Mouse (Mus musculus) embryonic facial prominence, embryonic 11.5 days (tissue): Measurements from ENCODE around the gene Laptm5. TPM values are rescaled to one million over a fixed set of nuclear protein-coding genes. Genes with fewer than 3 reads are reported as not detected.
A peak's percentile ranks its signal among the peaks of the same experiment; 100 is the strongest.

Experiments
- ATAC-seq: fragments of 200-750 bp; cut with Nextera tagmentation; replicated peaks from 2 replicates; pipeline ENCODE4 v1.8.0; 2017; ENCODE audit warnings: low read depth; ENCODE audit not compliant: insufficient number of reproducible peaks, low FRiP score, low TSS enrichment
- DNase-seq: peaks from one replicate; pipeline ENCODE4 v3.0.0-alpha.2; 2015; ENCODE audit warnings: low spot score
- H3K27ac ChIP-seq: fragments of 300-500 bp; sonication (generic); replicated peaks from 2 replicates; pipeline ENCODE4 v1.5.1; 2014; ENCODE audit warnings: mild to moderate bottlenecking, low read depth, low read length, control low read depth
- H3K27me3 ChIP-seq: fragments of 300-500 bp; sonication (generic); 2 replicates; pipeline ENCODE4 v1.6.1; 2014; ENCODE audit warnings: mild to moderate bottlenecking, low read length, moderate library complexity, mixed read lengths; ENCODE audit not compliant: control insufficient read depth, insufficient read depth
- H3K36me3 ChIP-seq: fragments of 300-500 bp; sonication (generic); replicated peaks from 2 replicates; pipeline ENCODE4 v1.6.1; 2014; ENCODE audit warnings: low read depth, mild to moderate bottlenecking, low read length, moderate library complexity, mixed read lengths; ENCODE audit not compliant: control insufficient read depth, insufficient read depth
- H3K4me1 ChIP-seq: fragments of 300-500 bp; sonication (generic); 2 replicates; pipeline ENCODE4 v1.6.1; 2014; ENCODE audit warnings: low read length, mixed read lengths; ENCODE audit not compliant: control insufficient read depth, insufficient read depth
- H3K4me2 ChIP-seq: fragments of 300-500 bp; sonication (generic); 2 replicates; pipeline ENCODE4 v1.6.1; 2014; ENCODE audit warnings: low read depth, mild to moderate bottlenecking, control low read depth, low read length, moderate library complexity
- H3K4me3 ChIP-seq: fragments of 300-500 bp; sonication (generic); 2 replicates; pipeline ENCODE4 v1.5.1; 2014; ENCODE audit warnings: low read depth, low read length, control low read depth
- H3K9ac ChIP-seq: fragments of 300-500 bp; sonication (generic); replicated peaks from 2 replicates; pipeline ENCODE4 v1.6.1; 2014; ENCODE audit warnings: mild to moderate bottlenecking, control low read depth, low read length
- H3K9me3 ChIP-seq: fragments of 300-500 bp; sonication (generic); replicated peaks from 2 replicates; pipeline ENCODE4 v1.6.1; 2016; ENCODE audit warnings: mild to moderate bottlenecking, low read length, inconsistent platforms, mixed read lengths; ENCODE audit not compliant: control insufficient read depth
- WGBS: fragments of 180-500 bp; shearing (Covaris S2); extraction: QIAGEN DNeasy Blood & Tissue Kit; methylation state at CpG from one replicate; pipeline ENCODE4 v1.1.7; 2014; 5-methylcytosine and 5-hydroxymethylcytosine counted together
- polyA plus RNA-seq: library from polyadenylated mRNA; unstranded; fragments of >200 nt; fragmentation: Nextera tagmentation; extraction: Ambion mirVana; gene quantifications from 2 replicates; pipeline ENCODE4 v1.2.1, GENCODE M21; 2014

The Laptm5 gene
- polyA plus RNA-seq, 1 experiment from 2014 or later = 25.4 TPM

DNA sequence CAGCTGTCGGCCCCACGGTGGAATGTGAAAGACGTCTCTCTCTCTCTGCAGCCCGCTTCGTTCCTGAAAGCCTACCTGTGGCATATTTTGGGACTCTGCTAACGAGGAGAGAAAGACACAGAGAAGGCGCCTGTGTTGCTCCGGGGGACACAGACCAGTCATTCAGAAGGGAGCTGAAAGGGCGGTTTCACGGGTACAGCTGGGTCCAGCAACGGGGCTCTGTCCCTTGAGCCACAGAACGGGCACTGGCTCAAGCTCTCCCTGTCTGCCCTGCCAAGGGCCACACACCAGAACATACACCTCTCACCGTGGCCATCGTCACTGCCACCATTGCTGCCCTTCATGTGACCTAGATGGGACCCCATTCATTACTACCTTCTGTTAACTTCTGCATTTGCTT lies 29.7 kb downstream of the Laptm5 start:
- no peaks in the 10 kb centered on the region for H3K27me3 ChIP-seq
- H3K27ac ChIP-seq = no peak overlapping the region
- 50% methylated on average over 14 of the region's 14 CpGs for WGBS
- H3K9ac ChIP-seq = no peak overlapping the region
- no peaks in the 10 kb centered on the region for H3K4me1 ChIP-seq
- ATAC-seq = no peak
- no peaks in the 10 kb centered on the region for H3K9me3 ChIP-seq
- no peak for DNase-seq
- no peak overlapping the region for H3K4me3 ChIP-seq
- H3K4me2 ChIP-seq = no peak overlapping the region
- no peaks in the 10 kb centered on the region for H3K36me3 ChIP-seq

- WGBS = 39% methylated on average over 6 of the region's 6 CpGs
- Histone ChIP-seq H3K9me3 (no peaks in the 10 kb centered on the region), H3K4me3 (no peak within 1 kb of the TSS), H3K4me2 (no peak within 1 kb of the TSS), H3K4me1 (no peaks in the 10 kb centered on the region), H3K9ac (no peak within 1 kb of the TSS), H3K27me3 (no peaks in the 10 kb centered on the region), H3K27ac (no peak within 1 kb of the TSS), H3K36me3 (no peaks in the 10 kb centered on the region)
- no peak for ATAC-seq
- no peak for DNase-seq
Observed at GRCm38 (mm10) chr4:130944112-130944511, 31.2 kb downstream of the Laptm5 start, which contains the start of gene Matn1. TSS of gene Matn1 (plus strand) at chr4:130944385.

DNA sequence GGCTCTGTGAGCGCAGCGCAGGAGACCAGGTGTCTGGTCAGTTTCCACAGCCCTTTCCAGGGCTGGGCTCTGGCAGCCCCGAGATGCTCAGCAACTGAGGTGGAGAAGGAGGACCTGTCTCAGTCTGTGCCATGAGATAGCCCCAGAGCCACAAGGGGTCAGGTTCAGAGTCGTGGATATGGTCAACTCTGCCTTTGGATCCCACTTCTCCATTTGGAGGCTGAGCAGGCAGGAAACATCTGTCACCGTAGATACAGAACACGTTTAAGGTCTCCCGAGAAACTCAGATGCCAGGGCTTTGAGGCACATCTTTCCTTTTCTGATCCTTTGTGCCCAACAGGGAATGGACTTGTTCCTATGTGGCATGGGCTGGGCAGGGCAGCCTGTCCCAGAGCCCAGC lies 31.9 kb downstream of the Laptm5 start:
- no peaks in the 10 kb centered on the region for H3K27me3 ChIP-seq
- no peak for ATAC-seq
- H3K27ac ChIP-seq = no peak overlapping the region
- no peaks in the 10 kb centered on the region for H3K4me1 ChIP-seq
- no peaks in the 10 kb centered on the region for H3K9me3 ChIP-seq
- no peak for DNase-seq
- no peaks in the 10 kb centered on the region for H3K36me3 ChIP-seq
- no peak overlapping the region for H3K9ac ChIP-seq
- H3K4me3 ChIP-seq = no peak overlapping the region
- H3K4me2 ChIP-seq = no peak overlapping the region
- WGBS = 82% methylated on average over 7 of the region's 7 CpGs

DNA sequence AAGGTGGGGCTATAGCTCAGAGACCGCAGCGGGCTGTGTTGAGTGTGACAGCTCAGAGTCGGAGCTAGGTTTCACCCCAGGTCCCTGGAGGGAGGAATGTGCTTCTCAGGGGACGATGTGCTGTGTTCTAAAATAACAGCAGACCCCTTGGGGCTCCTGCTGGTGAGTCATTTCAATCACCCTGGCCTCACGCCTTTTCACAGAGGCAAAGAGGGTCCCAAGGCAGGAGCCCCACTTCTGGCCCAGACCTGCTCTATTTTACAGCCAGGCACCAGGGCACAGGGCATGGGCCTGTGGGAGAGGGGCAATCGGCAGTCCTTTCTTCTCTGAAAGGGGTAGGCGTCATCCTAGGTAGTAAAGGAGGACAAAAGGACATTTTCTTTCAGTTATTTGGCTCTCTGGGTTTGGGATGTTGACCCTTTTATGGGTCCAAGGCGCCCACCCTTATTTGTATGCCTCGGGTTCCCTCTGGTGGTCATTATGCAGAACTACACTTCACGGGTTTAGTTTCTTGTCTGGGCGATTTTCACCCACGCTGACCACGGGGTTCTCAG lies 34.2 kb downstream of the Laptm5 start:
- WGBS = 19% methylated on average over 13 of the region's 13 CpGs
- H3K27ac ChIP-seq = no peak overlapping the region
- H3K4me1 ChIP-seq = no peaks in the 10 kb centered on the region
- no peak overlapping the region for H3K4me2 ChIP-seq
- H3K9me3 ChIP-seq = no peaks in the 10 kb centered on the region
- peak; percentile 87 for DNase-seq
- no peaks in the 10 kb centered on the region for H3K27me3 ChIP-seq
- no peak overlapping the region for H3K4me3 ChIP-seq
- H3K36me3 ChIP-seq = no peaks in the 10 kb centered on the region
- no peak for ATAC-seq
- no peak overlapping the region for H3K9ac ChIP-seq

- H3K4me2 ChIP-seq = no peak overlapping the region
- H3K4me3 ChIP-seq = no peak overlapping the region
- no peaks in the 10 kb centered on the region for H3K36me3 ChIP-seq
- WGBS = 84% methylated on average over 35 of the region's 35 CpGs
- no peaks in the 10 kb centered on the region for H3K4me1 ChIP-seq
- no peak overlapping the region for H3K27ac ChIP-seq
- H3K27me3 ChIP-seq = no peaks in the 10 kb centered on the region; the same call in 1 of the 2 replicates
- ATAC-seq (no peak), DNase-seq (no peak)
- H3K9ac ChIP-seq = no peak overlapping the region
- no peaks in the 10 kb centered on the region for H3K9me3 ChIP-seq
Observed at GRCm38 (mm10) chr4:130949821-130950384, 37.0 kb downstream of the Laptm5 start.

DNA sequence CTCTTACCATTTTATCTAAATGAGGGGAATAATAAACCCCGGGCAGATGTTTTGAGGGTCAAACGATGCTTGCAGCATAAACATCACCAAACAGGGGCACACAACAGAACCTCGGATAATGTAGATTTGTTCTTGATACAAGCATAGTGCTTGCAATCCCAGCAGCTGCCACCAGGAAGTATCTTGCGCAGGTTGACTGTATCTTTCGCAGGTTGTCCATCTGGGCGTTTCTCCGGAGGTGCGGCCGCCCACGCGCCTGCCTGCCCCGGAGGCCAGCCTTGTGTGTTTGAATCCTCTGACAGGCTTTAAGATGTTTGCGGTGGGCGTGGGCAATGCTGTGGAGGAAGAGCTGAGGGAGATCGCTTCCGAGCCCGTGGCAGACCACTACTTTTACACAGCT lies 39.6 kb downstream of the Laptm5 start:
- H3K36me3 ChIP-seq = no peaks in the 10 kb centered on the region
- no peak overlapping the region for H3K27ac ChIP-seq
- no peaks in the 10 kb centered on the region for H3K4me1 ChIP-seq
- ATAC-seq (no peak), DNase-seq (peak; percentile 54)
- H3K4me3 ChIP-seq = no peak overlapping the region
- WGBS = 48% methylated on average over 17 of the region's 17 CpGs
- H3K27me3 ChIP-seq = no peaks in the 10 kb centered on the region; the same call in 1 of the 2 replicates
- H3K4me2 ChIP-seq = no peak overlapping the region
- no peaks in the 10 kb centered on the region for H3K9me3 ChIP-seq
- H3K9ac ChIP-seq = no peak overlapping the region

DNA sequence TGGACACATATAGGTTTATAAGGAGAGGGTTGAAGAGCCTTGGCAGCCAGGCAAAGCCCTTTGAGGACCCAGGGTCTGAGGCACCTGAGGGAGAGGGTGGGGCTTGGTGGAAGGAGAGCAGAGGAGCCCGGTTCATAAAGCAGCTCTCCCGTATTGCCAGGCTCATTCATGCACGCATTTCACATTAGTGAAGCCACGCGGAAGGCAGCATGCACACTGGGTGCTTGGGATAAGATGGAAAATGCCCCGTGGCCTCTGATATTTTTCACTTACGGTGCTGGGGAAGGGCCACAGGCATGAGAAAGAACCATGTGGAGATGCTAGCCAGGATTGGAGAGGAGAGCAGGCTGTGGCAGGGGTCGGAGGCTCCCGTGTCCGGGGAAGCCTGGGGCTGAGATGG lies 44.2 kb downstream of the Laptm5 start:
- no peak overlapping the region for H3K27ac ChIP-seq
- H3K9me3 ChIP-seq = no peaks in the 10 kb centered on the region
- no peak overlapping the region for H3K4me3 ChIP-seq
- H3K27me3 ChIP-seq = no peaks in the 10 kb centered on the region; the same call in 1 of the 2 replicates
- H3K4me1 ChIP-seq = no peaks in the 10 kb centered on the region
- DNase-seq (no peak), ATAC-seq (no peak)
- no peak overlapping the region for H3K4me2 ChIP-seq
- H3K36me3 ChIP-seq = no peaks in the 10 kb centered on the region
- H3K9ac ChIP-seq = no peak overlapping the region
- WGBS = 86% methylated on average over 10 of the region's 10 CpGs

DNA sequence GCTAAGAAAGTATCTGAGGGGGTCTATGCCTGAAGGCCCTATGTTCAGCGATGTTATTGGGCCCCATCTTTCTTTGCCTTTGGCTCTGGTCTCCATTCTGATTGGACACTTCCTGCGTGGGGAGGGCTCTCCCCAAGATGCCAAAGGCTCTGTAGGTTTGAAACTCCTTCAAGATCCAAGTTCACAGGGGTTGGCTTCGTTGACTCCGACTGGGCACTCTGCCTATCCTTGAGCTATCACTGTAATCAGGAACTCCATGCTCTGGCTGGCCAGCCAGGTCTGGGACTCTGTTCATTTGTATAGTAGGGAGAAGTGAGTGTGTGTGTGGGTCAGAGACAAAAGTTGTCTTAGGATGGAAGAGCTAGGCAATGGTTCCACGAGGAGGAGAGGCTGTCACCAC lies 45.9 kb downstream of the Laptm5 start:
- no peak overlapping the region for H3K4me3 ChIP-seq
- H3K9ac ChIP-seq = no peak overlapping the region
- no peak overlapping the region for H3K27ac ChIP-seq
- H3K4me1 ChIP-seq = no peaks in the 10 kb centered on the region
- H3K4me2 ChIP-seq = no peak overlapping the region
- DNase-seq (no peak), ATAC-seq (no peak)
- H3K36me3 ChIP-seq = no peaks in the 10 kb centered on the region
- no peaks in the 10 kb centered on the region for H3K9me3 ChIP-seq
- H3K27me3 ChIP-seq = no peaks in the 10 kb centered on the region
- 71% methylated on average over 5 of the region's 5 CpGs for WGBS
